Mouse (Mus musculus) megakaryocyte, embryonic 14.5 days (primary cell): ENCODE results near the gene Asic2.

Source experiments
- FLI1 ChIP-seq: IDR thresholded peaks from 2 replicates; pipeline ENCODE4 v1.6.1; 2012; ENCODE audit warnings: low read length, inconsistent platforms, mixed read lengths
- GATA1 ChIP-seq: IDR thresholded peaks from 3 replicates; pipeline ENCODE4 v1.6.1; 2012; ENCODE audit warnings: mixed read lengths, low read length, inconsistent platforms, borderline replicate concordance

GRCm38 (mm10) chr11:81602971-81603370 lies 365.3 kb downstream of the Asic2 start:
- TF ChIP-seq GATA1 = no peak
- no peak for TF ChIP-seq FLI1
